Mouse (Mus musculus): ENCODE results near the gene Prkca.

DNA sequence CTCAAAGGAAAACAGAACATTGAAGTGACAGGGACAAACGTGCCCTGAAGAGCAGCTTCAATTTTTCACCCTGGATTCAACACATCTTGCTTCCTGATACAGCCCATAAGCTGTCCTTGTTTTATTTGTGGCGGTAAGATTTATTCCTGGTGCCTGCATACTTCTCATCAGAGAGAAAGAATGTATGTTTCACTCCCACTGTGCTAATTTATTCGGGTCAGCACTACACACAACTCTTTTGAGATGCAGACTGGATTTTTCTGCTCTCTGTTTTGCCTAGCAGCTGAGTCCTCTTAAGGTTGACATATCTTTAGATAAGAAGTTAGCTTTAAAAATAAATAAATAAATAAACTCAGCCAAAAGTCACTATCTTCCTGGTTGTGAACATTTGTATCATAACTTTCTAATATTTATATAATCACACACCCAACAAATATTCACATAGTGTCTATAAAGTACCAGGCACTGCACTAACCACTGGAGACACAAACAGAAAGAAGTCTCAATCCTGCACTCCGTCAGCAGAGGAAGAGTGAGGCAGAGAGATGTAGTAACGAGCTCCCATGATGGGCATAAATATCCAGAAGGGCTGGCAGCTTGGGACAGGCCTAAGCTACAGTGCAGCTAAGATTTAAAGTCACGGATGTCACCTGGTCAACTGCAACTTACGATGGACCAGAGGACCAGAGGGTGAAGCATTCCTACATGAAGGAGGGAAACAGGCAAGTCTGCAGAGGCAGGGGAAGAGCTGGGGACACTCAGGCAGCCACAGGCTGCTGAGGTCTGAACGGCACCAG, 9.9 kb downstream of the Prkca start:
- TF ChIP-seq POLR2A (IDR thresholded peaks at IDR 0.05; ENCODE audit: insufficient read depth, low read length), result no peak
- TF ChIP-seq CTCF (IDR thresholded peaks at IDR 0.05; ENCODE audit: low read depth, low read length), result no peak
